Mouse (Mus musculus) limb, embryonic 11.5 days (tissue): ENCODE data around the gene Tgfa. TPM values are rescaled to one million over a fixed set of nuclear protein-coding genes. Genes with fewer than 3 reads are reported as not detected.

ENCODE experiments used
- ATAC-seq: fragments of 200-750 bp; cut with Nextera tagmentation; 2 replicates; pipeline ENCODE4 v1.8.0; 2017; ENCODE audit warnings: low read depth; ENCODE audit not compliant: insufficient number of reproducible peaks, low FRiP score, low TSS enrichment
- DNase-seq: peaks from one replicate; pipeline ENCODE4 v3.0.0-alpha.2; 2015; ENCODE audit warnings: low spot score
- H3K27ac ChIP-seq: fragments of 300-500 bp; sonication (generic); replicated peaks from 2 replicates; pipeline ENCODE4 v1.5.1; 2014; ENCODE audit warnings: low read depth, mild to moderate bottlenecking, low read length
- H3K27me3 ChIP-seq: fragments of 300-500 bp; sonication (generic); 2 replicates; pipeline ENCODE4 v1.6.1; 2014; ENCODE audit warnings: mild to moderate bottlenecking, low read length, mixed read lengths; ENCODE audit not compliant: control insufficient read depth, insufficient read depth
- H3K36me3 ChIP-seq: fragments of 300-500 bp; sonication (generic); 2 replicates; pipeline ENCODE4 v1.6.1; 2014; ENCODE audit warnings: mild to moderate bottlenecking, low read length, moderate library complexity, mixed read lengths; ENCODE audit not compliant: control insufficient read depth, insufficient read depth
- H3K4me1 ChIP-seq: fragments of 300-500 bp; sonication (generic); 2 replicates; pipeline ENCODE4 v1.6.1; 2014; ENCODE audit warnings: low read length, mixed read lengths; ENCODE audit not compliant: control insufficient read depth, insufficient read depth
- H3K4me2 ChIP-seq: fragments of 300-500 bp; sonication (generic); 2 replicates; pipeline ENCODE4 v1.6.1; 2014; ENCODE audit warnings: low read depth, mild to moderate bottlenecking, moderate library complexity; ENCODE audit not compliant: severe bottlenecking
- H3K4me3 ChIP-seq: fragments of 300-500 bp; sonication (generic); 2 replicates; pipeline ENCODE4 v1.5.1; 2014; ENCODE audit warnings: low read depth, low read length
- H3K9ac ChIP-seq: fragments of 300-500 bp; sonication (generic); 2 replicates; pipeline ENCODE4 v1.6.1; 2014; ENCODE audit warnings: mild to moderate bottlenecking, low read length
- H3K9me3 ChIP-seq: fragments of 300-500 bp; sonication (generic); 2 replicates; pipeline ENCODE4 v1.6.1; 2016; ENCODE audit warnings: low read length; ENCODE audit not compliant: control insufficient read depth
- WGBS: fragments of 180-500 bp; shearing (Covaris S2); extraction: QIAGEN DNeasy Blood & Tissue Kit; methylation state at CpG from one replicate; pipeline ENCODE4 v1.1.7; 2014; 5-methylcytosine and 5-hydroxymethylcytosine counted together
- polyA plus RNA-seq: library from polyadenylated mRNA; unstranded; fragments of >200 nt; fragmentation: Nextera tagmentation; extraction: Ambion mirVana; gene quantifications from 2 replicates; pipeline ENCODE4 v1.2.1, GENCODE M21; 2014

The Tgfa gene
- polyA plus RNA-seq, 1 experiment from 2014 or later: 1.7 TPM

DNA sequence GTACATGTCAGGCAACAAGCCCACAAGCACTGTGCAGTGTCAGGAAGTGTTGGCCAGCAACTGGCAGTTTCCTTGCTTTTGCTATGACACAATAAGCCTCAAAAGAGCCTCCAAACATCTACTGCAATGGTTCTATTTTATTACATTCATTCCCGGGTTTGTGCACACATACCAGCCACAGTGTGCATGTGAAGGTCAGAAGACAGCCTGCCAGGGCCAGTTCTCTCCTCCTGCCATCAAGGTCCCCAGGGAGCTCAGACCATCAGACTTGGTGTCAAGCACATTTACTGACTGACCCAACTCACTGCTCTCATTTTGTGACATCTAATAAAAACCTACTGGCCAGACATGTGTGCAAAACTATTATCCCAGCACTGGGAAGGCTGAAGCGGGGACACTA lies 104.4 kb downstream of the Tgfa start:
- H3K9ac ChIP-seq: no peak overlapping the region
- no peaks in the 10 kb centered on the region for H3K4me1 ChIP-seq
- no peak overlapping the region for H3K4me2 ChIP-seq
- H3K27ac ChIP-seq: no peak overlapping the region
- no peak for DNase-seq
- no peaks in the 10 kb centered on the region for H3K27me3 ChIP-seq
- WGBS: 94% methylated on average over 2 of the region's 2 CpGs
- H3K36me3 ChIP-seq: no peaks in the 10 kb centered on the region
- H3K9me3 ChIP-seq: no peaks in the 10 kb centered on the region
- no peak overlapping the region for H3K4me3 ChIP-seq
- ATAC-seq: no peak

DNA sequence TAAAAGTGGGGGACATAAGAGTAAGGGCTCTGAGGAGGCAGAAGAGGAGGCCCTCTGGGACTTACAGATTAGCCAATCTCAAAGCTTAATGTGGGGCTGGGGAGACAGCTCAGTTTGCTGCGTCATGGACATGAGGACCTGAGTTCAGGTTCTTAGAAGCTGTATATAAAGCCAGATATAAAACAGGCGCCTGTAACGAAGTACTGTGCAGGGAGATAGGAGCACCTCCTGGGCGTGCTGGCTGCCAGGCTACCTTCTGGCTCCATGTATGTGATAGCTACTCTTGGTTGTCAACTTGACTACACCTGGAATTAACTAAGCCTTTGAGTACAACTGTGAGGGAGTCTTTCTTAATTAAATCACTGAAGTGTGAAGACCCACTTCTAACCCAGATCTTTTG lies 110.7 kb downstream of the Tgfa start:
- DNase-seq (no peak), ATAC-seq (no peak)
- Histone ChIP-seq H3K27ac (no peak overlapping the region), H3K9ac (no peak overlapping the region), H3K36me3 (no peaks in the 10 kb centered on the region), H3K4me1 (no peaks in the 10 kb centered on the region), H3K27me3 (no peaks in the 10 kb centered on the region), H3K4me3 (no peak overlapping the region), H3K4me2 (no peak overlapping the region), H3K9me3 (no peaks in the 10 kb centered on the region)
- 84% methylated on average over 4 of the region's 4 CpGs for WGBS

DNA sequence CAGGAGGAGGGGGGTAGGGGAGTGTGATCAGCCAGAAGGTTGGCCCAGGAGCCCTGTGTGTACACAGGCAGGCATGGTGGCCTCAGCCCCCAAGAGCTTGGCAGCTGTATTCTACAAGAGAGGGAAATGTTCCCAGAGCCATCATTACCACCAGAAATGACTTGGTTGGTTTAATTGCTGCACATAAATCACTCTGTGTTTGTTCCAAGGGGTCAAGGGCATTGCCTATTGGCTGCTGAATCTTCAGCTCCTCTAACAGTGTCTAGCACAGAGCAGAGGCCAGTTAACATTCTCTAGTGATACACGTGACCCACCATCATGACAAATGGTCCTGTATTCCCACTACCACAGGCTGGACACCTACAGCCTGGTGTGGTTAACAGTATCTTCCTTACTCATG lies 119.0 kb downstream of the Tgfa start:
- no peaks in the 10 kb centered on the region for H3K9me3 ChIP-seq
- no peak for ATAC-seq
- no peaks in the 10 kb centered on the region for H3K27me3 ChIP-seq

DNA sequence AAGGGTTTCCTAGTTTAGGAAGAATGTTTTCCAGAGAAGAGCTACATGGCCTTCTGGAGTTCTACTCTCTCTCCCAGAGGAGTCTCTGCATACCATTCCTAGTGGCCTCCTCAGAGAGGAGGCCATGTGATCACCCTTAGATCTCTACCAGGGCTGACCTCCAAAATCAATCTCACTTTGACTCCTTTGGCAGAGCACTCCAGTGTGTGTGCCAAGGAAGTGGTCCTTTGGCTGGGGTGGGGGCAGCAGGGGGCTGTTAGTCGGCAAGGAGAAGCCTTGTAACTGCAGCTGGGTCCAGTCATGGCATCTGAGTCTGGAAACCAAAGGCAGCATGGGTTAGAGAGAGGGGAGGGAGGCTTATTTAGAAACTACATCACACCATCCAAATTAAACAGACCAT lies 122.0 kb downstream of the Tgfa start:
- WGBS: 70% methylated on average over 1 of the region's 1 CpGs
- DNase-seq (no peak), ATAC-seq (no peak)
- Histone ChIP-seq H3K27me3 (no peaks in the 10 kb centered on the region), H3K36me3 (no peaks in the 10 kb centered on the region), H3K4me3 (no peak overlapping the region), H3K4me2 (no peak overlapping the region), H3K9ac (no peak overlapping the region), H3K4me1 (no peaks in the 10 kb centered on the region), H3K9me3 (no peaks in the 10 kb centered on the region; the same call in 1 of the 2 replicates), H3K27ac (no peak overlapping the region)

More for the DNA sequence above, 119.0 kb downstream of the Tgfa start:
- Histone ChIP-seq H3K9ac (no peak overlapping the region), H3K4me3 (no peak overlapping the region), H3K27ac (no peak overlapping the region), H3K36me3 (no peaks in the 10 kb centered on the region), H3K4me2 (no peak overlapping the region), H3K4me1 (no peaks in the 10 kb centered on the region)
- 67% methylated on average over 1 of the region's 1 CpGs for WGBS
- DNase-seq: no peak

DNA sequence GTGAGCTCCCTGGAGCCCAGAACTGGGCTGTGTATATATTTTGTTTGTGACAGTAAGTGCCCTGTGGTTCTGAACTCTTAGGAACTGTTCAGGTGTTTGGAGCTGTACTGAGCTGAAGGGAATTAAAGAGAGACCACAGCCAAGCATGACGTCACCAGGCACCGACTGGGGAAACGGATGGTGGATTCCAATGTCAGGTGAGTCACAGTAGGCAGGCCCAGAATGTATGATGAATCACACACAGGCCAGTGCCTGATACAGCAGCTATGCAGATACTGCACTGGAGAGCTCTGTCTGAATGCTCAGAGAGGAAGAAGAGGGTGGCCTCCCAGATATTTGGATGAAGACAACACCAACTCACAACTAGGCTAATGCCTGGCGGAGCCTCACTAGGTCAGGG lies 123.8 kb downstream of the Tgfa start:
- DNase-seq (no peak), ATAC-seq (no peak)
- Histone ChIP-seq H3K9ac (no peak overlapping the region), H3K36me3 (no peaks in the 10 kb centered on the region), H3K4me3 (no peak overlapping the region), H3K27me3 (no peaks in the 10 kb centered on the region), H3K9me3 (no peaks in the 10 kb centered on the region; the same call in 1 of the 2 replicates), H3K27ac (no peak overlapping the region), H3K4me1 (no peaks in the 10 kb centered on the region), H3K4me2 (no peak overlapping the region)
- WGBS: 81% methylated on average over 4 of the region's 4 CpGs

DNA sequence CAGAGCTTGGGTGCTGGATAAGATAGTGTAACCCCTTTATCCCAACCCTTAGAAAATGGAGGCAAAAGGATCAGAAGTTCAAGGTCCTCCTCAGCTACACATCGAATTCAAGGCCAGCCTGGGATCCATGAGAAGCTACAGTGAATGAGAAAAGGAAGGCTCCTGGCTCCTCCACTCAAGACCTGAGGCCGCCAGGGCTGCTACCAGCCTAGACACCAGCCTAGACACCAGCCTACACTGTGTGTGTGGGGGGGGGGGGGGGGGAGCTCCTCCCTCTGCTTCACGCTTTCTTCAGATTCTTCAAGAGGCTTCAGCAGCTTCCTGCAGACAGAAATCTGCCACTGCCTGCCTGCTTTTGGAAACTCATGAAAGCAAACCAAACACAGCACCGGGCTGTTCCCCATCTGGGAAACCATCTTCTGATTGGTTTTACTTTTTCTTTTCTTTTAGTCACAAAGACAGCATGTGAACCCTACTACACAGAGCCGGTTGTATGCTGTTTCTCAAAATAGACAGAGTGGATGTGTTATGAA lies 127.1 kb downstream of the Tgfa start:
- no peaks in the 10 kb centered on the region for H3K27me3 ChIP-seq
- no peak overlapping the region for H3K9ac ChIP-seq
- WGBS: 90% methylated on average over 5 of the region's 5 CpGs

DNA sequence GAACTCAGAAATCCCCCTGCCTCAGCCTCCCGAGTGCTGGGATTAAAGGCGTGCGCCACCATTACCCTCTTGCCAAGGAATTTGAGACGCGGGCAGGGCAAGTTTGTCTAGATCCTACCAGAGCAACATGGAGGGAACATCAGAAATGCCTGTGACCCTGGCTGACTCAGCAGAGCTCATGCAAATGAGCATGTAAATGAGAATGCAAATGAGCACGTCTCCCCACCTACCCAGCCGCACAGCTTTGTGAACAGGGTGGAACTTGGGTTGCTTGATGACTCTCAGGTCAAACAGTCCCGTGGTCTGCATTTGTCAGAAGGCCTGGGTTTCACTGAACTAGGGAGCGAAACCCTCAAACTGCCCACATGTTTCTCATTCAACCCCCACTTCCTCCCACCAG lies 128.0 kb downstream of the Tgfa start:
- no peak overlapping the region for H3K4me3 ChIP-seq
- no peaks in the 10 kb centered on the region for H3K4me1 ChIP-seq
- H3K9ac ChIP-seq: no peak overlapping the region
- no peak overlapping the region for H3K27ac ChIP-seq
- no peaks in the 10 kb centered on the region for H3K27me3 ChIP-seq
- 94% methylated on average over 9 of the region's 9 CpGs for WGBS
- DNase-seq (no peak), ATAC-seq (no peak)
- no peaks in the 10 kb centered on the region for H3K36me3 ChIP-seq
- no peak overlapping the region for H3K4me2 ChIP-seq
- H3K9me3 ChIP-seq: no peaks in the 10 kb centered on the region; the same call in 1 of the 2 replicates

More for the DNA sequence above, 127.1 kb downstream of the Tgfa start:
- ATAC-seq: no peak
- H3K27ac ChIP-seq: no peak overlapping the region
- no peak overlapping the region for H3K4me3 ChIP-seq
- H3K9me3 ChIP-seq: no peaks in the 10 kb centered on the region; the same call in 1 of the 2 replicates
- H3K4me1 ChIP-seq: no peaks in the 10 kb centered on the region
- no peak for DNase-seq
- H3K36me3 ChIP-seq: no peaks in the 10 kb centered on the region
- H3K4me2 ChIP-seq: no peak overlapping the region

DNA sequence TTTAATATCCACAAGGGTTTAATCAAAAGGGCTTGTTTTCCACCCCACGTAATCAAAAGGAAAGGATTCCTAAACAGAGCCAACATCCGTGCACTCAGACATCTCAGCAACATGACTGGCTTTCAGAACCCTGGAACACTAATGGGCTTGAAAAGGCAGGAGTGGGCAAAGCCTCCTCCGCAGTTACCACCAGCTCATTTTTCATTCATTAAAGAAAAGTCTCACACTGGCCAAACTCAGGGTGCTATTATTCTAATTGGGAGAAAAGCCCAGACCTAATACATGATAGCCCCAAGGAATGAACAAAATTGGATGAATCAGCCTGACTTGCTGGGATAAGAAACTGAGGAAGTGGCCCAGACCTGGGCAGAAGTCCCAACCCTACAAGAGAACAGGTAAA lies 129.4 kb downstream of the Tgfa start:
- ATAC-seq (no peak), DNase-seq (no peak)
- 77% methylated on average over 3 of the region's 3 CpGs for WGBS
- Histone ChIP-seq H3K27ac (no peak overlapping the region), H3K9me3 (no peaks in the 10 kb centered on the region; the same call in 1 of the 2 replicates), H3K4me2 (no peak overlapping the region), H3K27me3 (no peaks in the 10 kb centered on the region), H3K4me3 (no peak overlapping the region), H3K36me3 (no peaks in the 10 kb centered on the region), H3K9ac (no peak overlapping the region), H3K4me1 (no peaks in the 10 kb centered on the region)
